ENCODE assay signal across 8 mouse cellular contexts in genomic region chr3:20655345-20655744, GRCm38 (mm10).
DNase-seq lines count a peak whose midpoint lies in the region; TF ChIP-seq lines count a peak whose summit lies in the region.
"Had no signal": no experiment of that assay in that cellular context is flagged by ENCODE, and none has a peak within 500 bp of the region (broad histone marks: within the 10 kb centered on the region; RNA-seq: fewer than 3 reads in every experiment).

No protein-coding gene starts in this region.

- TF ChIP-seq CTCF in cortical plate, adult 2 months (IDR thresholded peaks at IDR 0.05; ENCODE audit: extremely low read depth, insufficient read depth, low read length) = 0 out of 2 replicates have a peak, but pooled peaks have one; percentile 11

- H3K4me1 ChIP-seq in cortical plate, adult 2 months (ENCODE audit: control insufficient read depth, insufficient read depth, low read length) = 0 out of 2 replicates have a peak, but pooled peaks cover 1% of the 10 kb centered on the region
- H3K4me1 ChIP-seq: embryonic facial prominence, embryonic 12.5 days had no signal

- no peak for TF ChIP-seq POLR2A in cortical plate, adult 2 months (IDR thresholded peaks at IDR 0.05; ENCODE audit: extremely low read depth, insufficient read depth, low read length)

- H3K4me3 ChIP-seq in cortical plate, adult 2 months (ENCODE audit: insufficient read depth, low read length) = no peak overlapping the region
- H3K4me3 ChIP-seq: embryonic facial prominence, embryonic 12.5 days had no signal

- peak; percentile 49 for DNase-seq in left cerebral cortex, adult 11 months (ENCODE audit: low spot score)
- no peak for DNase-seq in left cerebral cortex, postnatal 4 days
- DNase-seq in NIH3T3 (ENCODE audit: low read depth) = peak; percentile 37
- peak; percentile 21 to 74 for DNase-seq in layer of hippocampus, postnatal 14 days (ENCODE audit: low spot score in 2 of 2)
- DNase-seq in adrenal gland, adult 18-20 months (ENCODE audit: low spot score in 2 of 2) = no peak
- no peak for DNase-seq in spleen, postnatal 4 days (ENCODE audit: low spot score in 2 of 2)

- H3K27ac ChIP-seq in cortical plate, adult 2 months (ENCODE audit: insufficient read depth, low read length) = no peak overlapping the region
- H3K27ac ChIP-seq: embryonic facial prominence, embryonic 12.5 days had no signal

- intact Hi-C loops in left cerebral cortex, postnatal 4 days (cut with DNase I) = loop anchor here (2.0 to 10.0 kb wide), 3 partner anchors 1279 to 1539 kb away; partner anchors contain the start of gene Tbl1xr1

Comparison
In these comparisons a context has a peak if more than half of its experiments do, and no peak if none do; other contexts are left out.
1. DNase-seq: peak in left cerebral cortex, adult 11 months (single experiment), NIH3T3 (single experiment) and layer of hippocampus, postnatal 14 days (2 of 2); none in left cerebral cortex, postnatal 4 days (single experiment), adrenal gland, adult 18-20 months (0 of 2) and spleen, postnatal 4 days (0 of 2).